Mouse (Mus musculus): ENCODE results near the gene Ctnna3.
"Not testable (repeated sequence)": the region's sequence is repeated elsewhere in the genome, so short reads cannot be mapped to it uniquely, and the experiment has no call there.

Ctnna3 gene

GRCm38 (mm10) chr10:63423591-63424474 is 6.1 kb upstream of the Ctnna3 start:
- no peak for DNase-seq (ENCODE audit: low read depth, low spot score)

DNA sequence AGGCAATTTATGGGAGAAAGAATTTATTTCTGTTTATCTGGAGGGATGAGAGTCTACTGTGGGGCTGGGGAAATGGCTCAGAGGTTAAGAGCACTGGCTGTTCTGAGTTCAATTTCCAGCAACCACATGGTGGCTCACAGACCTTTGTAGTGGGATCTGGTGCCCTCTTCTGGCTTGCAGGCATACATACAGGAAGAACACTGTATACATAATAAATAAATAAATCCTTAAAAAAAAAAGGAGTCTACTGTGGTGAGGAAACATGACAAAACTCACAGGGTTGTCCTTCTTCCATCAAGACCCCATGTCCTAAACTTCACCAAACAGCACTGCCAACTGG is 5.5 kb upstream of the Ctnna3 start:
- DNase-seq (ENCODE audit: low read depth, low spot score): peak; percentile 75

GRCm38 (mm10) chr10:63427146-63427545 is 2.8 kb upstream of the Ctnna3 start:
- DNase-seq (ENCODE audit: low read depth, low spot score): no peak

DNA sequence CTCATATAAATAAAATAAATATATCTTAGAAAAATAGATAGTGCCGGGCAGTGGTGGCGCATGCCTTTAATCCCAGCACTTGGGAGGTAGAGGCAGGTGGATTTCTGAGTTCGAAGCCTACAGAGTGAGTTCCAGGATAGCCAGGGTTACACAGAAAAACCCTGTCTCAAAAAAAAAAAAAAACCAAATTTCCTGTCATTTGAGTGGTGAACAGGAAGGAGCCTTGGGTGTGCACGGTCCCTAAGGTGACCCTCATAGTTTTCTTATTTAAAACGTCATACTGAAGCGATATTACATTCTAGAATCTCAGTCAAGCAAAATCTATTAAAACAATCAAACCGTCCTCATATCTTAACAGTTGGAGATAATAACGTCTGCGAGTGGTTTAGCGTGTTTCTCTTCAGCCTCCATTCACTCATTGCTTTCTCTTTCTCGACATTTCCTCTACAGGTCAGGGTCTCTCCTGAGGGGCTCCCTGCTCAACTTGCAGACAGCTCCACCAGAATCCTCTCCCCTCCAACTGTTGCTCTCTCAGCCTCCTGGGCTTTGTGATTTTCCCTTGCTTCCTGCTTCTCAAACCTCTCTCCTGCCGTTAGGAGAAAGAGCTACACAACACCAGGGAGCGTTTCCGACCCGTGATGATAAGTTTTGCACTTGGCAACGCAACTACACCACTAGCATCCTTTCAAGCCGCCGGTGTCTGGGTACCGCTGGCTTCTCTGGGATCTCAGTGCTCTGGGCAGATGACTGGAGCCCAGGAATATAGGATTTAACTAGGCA is 1.5 kb upstream of the Ctnna3 start:
- peak; percentile 80 for DNase-seq (ENCODE audit: low read depth, low spot score)

- DNase-seq (ENCODE audit: low read depth, low spot score): no peak
These were observed 916 bp upstream of the Ctnna3 start for GRCm38 (mm10) chr10:63429023-63429340.

- DNase-seq (ENCODE audit: low read depth, low spot score): peak; percentile 99
These were observed 518 bp upstream of the Ctnna3 start for GRCm38 (mm10) chr10:63429380-63429779.

GRCm38 (mm10) chr10:63431221-63431736 is 1.4 kb downstream of the Ctnna3 start:
- no peak for DNase-seq (ENCODE audit: low read depth, low spot score)

- no peak for DNase-seq (ENCODE audit: low read depth, low spot score)
These were observed 2.2 kb downstream of the Ctnna3 start for GRCm38 (mm10) chr10:63432099-63432498.

DNA sequence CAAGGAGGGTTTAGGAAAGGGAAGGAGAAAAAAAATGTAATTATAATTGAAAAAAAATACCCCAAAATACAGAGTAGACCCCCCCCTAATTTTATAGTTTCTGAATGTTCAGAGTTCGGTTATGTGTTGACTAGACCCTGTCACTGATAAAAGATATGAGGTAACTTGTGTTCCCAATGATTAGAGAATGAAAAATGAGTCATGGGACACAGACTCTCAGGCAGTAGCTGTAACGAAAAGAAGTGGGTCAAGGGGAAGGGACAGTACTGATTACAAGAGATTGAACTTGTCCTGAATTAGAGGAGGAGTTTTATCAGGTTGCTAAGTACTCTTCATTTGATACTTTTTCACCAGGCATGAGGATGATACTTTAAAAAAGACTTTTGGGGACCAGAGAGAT is 3.0 kb downstream of the Ctnna3 start:
- no peak for DNase-seq (ENCODE audit: low read depth, low spot score)

GRCm38 (mm10) chr10:63438736-63439262 is 8.9 kb downstream of the Ctnna3 start:
- DNase-seq (ENCODE audit: low read depth, low spot score): no peak

- no peak for DNase-seq (ENCODE audit: low read depth, low spot score)
These were observed 9.9 kb downstream of the Ctnna3 start for GRCm38 (mm10) chr10:63439694-63440228.

GRCm38 (mm10) chr10:63444602-63445387 is 14.9 kb downstream of the Ctnna3 start:
- not testable (repeated sequence) for DNase-seq (ENCODE audit: low read depth, low spot score)

DNA sequence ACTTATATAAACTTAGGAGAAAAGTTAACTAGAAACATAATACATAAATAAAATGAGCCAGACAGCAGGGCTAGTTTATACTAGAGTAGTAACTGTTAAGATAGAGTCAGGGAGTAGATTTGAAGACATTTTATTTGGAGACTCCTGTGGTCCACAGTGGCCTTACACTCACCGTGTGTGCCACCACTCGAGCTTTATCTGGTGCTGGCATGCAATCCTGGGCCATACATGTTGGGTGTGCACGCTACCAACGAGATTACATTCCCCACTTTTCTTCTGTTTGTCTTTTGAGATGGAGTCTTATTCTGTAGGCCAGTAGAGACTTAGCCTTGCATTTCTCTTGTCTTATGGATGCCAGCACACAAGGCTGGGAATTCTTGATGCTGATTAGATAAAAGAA is 24.0 kb downstream of the Ctnna3 start:
- no peak for DNase-seq (ENCODE audit: low read depth, low spot score)

GRCm38 (mm10) chr10:63455110-63455878 is 25.4 kb downstream of the Ctnna3 start:
- DNase-seq (ENCODE audit: low read depth, low spot score): peak; percentile 28

DNA sequence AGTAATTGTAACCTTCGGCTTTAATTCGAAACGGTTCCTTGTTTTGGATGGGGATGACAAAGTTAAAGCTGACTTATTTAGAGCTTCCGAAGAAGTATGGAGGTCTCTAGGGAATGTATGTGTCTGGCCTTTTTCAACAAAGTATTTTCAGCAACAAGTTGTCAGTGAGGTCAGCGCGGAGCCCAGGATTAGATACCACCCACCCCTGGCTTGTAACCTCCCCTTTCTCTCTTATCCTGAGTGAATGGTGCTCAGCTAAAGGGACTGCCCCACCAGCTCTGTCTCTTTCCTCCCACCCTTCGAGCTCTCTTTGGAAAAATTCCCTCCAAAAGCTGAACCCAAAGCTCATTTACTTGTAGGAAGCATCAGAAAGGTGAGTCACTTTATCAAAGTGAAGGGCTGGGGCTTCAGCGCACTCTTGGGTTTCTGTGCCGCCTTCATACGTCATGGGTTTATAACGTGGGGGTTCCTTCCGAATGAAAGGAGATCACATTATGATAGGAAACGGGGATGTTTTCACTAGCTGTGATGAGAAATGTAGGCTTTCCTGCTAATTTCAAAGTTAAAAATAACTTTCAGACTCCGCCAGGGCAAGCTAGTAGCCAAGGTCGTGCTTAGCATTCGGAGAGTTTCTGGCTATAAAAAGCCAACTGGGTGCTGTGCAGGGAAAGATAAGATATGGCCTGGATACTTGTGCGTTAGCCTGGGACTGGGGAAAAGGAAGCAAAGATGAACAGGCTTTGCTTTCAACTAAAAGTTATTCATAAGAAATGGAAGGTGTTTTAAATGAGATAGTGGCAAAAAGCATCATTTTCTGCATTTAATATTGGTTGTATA is 27.6 kb downstream of the Ctnna3 start:
- no peak for DNase-seq (ENCODE audit: low read depth, low spot score)

DNA sequence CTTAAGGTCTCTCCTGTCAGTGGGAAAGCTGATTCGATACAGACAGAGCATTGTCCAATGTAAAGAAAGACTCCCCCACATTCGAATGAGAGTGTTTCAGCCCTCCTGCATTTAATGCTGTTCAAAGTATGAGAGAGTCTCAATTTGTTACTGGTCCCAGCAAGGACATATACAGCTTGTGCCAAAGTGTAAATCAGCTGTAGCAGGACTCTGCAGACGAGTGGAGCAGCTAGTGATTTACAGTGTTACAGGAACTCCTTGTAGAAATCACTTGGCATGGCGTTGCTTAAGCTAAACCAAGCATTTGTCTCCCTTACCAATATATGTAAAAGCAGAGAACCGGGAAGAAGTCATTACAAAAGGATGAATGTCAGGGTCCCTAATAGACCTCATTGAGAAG is 31.0 kb downstream of the Ctnna3 start:
- DNase-seq (ENCODE audit: low read depth, low spot score): no peak

- no peak for DNase-seq (ENCODE audit: low read depth, low spot score)
These were observed 42.6 kb downstream of the Ctnna3 start for GRCm38 (mm10) chr10:63472473-63472872.

DNA sequence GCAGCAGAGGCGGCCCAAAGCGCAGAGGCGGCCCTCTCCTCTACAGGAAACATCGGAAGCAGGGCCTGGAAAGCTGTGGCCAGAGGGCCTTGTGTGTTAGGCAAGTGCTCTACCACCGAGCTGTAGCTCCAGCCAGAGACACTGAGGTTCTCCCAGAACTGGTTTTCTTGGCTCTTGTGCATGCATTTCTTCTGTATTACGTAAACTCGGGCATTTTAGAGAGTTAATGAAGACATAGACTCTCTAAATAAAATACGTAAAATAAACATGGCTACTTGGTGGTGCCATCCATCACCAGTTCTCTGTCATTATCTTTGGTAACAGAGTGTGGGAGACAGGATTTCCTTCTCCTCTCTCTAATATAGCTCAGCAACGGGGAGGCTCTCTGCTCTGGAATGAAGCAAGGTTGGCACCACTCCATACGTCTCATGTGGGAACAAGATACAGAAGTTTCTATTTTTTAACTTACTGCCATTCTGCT is 46.3 kb downstream of the Ctnna3 start:
- DNase-seq (ENCODE audit: low read depth, low spot score): no peak

DNA sequence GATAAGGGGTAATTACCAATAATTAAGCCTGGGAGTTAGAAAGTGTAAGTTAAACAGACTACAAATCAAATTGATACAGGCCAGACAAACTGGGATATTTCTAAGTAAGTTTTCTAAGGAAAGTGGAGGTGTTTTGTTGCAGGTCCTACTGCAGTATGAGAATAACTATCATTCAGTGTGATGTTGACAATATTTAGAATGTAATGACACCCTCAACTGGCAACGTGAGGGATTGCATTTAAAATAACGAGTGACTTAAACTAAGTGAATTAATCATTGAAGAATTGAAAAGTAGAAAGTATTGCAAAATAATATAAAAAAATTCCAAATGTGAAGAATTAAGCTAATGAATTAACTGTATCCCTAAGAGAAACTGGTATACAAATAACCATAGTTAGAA is 49.0 kb downstream of the Ctnna3 start:
- peak; percentile 32 for DNase-seq (ENCODE audit: low read depth, low spot score)

GRCm38 (mm10) chr10:63480066-63480465 is 50.2 kb downstream of the Ctnna3 start:
- no peak for DNase-seq (ENCODE audit: low read depth, low spot score)

Measured in A20 (cell line).